11 mouse cellular contexts compared by ENCODE assay signal in the genomic region with DNA sequence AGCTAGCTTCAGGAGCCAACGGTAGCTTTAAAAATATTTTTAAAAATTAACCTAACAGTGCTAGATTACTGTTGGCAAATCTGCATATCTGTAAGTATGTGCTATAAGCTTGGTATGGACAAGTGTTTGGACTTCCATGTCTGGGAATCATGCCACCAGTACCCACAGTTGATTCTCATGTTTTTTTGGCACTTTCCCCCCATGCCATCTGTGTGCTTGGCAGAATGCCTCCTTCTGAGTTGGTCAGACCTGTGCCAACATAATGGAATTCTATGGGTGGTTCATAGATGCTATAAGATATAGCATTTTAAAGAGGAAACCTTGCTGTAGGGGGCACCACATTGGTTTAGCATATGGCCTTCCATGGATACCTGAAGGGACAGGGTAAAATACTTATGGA.
DNase-seq lines count a peak whose midpoint lies in the region; ATAC-seq lines count a peak whose summit lies in the region.
"Had no signal": no experiment of that assay in that cellular context is flagged by ENCODE, and none has a peak within 500 bp of the region (broad histone marks: within the 10 kb centered on the region; RNA-seq: fewer than 3 reads in every experiment).

No protein-coding gene starts in this region.

- no peak for ATAC-seq in frontal cortex, adult (ENCODE audit: low TSS enrichment)

- peak; percentile 24 to 74 for DNase-seq in frontal cortex, adult 2 months (ENCODE audit: extremely low spot score in 1 of 2, low spot score in 1 of 2)
- DNase-seq in cerebellum, adult 18-20 months = peak; percentile 83 to 88
- peak; percentile 44 to 57 for DNase-seq in layer of hippocampus, adult 18-20 months (ENCODE audit: low spot score in 2 of 2)
- DNase-seq in left cerebral cortex, postnatal 4 days = peak; percentile 89
- no peak for DNase-seq in ovary, postnatal 14 days (ENCODE audit: low spot score)
- DNase-seq in urinary bladder, postnatal 4 days (ENCODE audit: low spot score in 2 of 2) = no peak
- DNase-seq in retina, embryonic 14.5 days (ENCODE audit: low spot score) = no peak
- DNase-seq: heart, postnatal 4 days; kidney, postnatal 4 days; thymus, adult 18-20 months had no signal

- intact Hi-C loops in left cerebral cortex, postnatal 4 days (cut with DNase I) = no loop called here

Comparison
In these comparisons a context has a peak if more than half of its experiments do, and no peak if none do; other contexts are left out.
1. DNase-seq: peak in frontal cortex, adult 2 months (2 of 2), cerebellum, adult 18-20 months (2 of 2), layer of hippocampus, adult 18-20 months (2 of 2) and left cerebral cortex, postnatal 4 days (single experiment); none in ovary, postnatal 14 days (single experiment), urinary bladder, postnatal 4 days (0 of 2) and retina, embryonic 14.5 days (single experiment).